Mouse (Mus musculus): ENCODE measurements around the gene Ctnna3.

The Ctnna3 gene

GRCm38 (mm10) chr10:63945534-63945933 lies 515.6 kb downstream of the Ctnna3 start:
- DNase-seq (ENCODE audit: low spot score in 2 of 2): no peak

GRCm38 (mm10) chr10:63947266-63947665 lies 517.4 kb downstream of the Ctnna3 start:
- peak; percentile 40 to 60 for DNase-seq (ENCODE audit: low spot score in 2 of 2)

- DNase-seq (ENCODE audit: low spot score in 2 of 2): no peak
Measured at GRCm38 (mm10) chr10:63950867-63951266, 521.0 kb downstream of the Ctnna3 start.

- no peak for DNase-seq (ENCODE audit: low spot score in 2 of 2)
Measured at GRCm38 (mm10) chr10:63951481-63951880, 521.6 kb downstream of the Ctnna3 start.

GRCm38 (mm10) chr10:63954308-63954930 lies 524.5 kb downstream of the Ctnna3 start:
- DNase-seq (ENCODE audit: low spot score in 2 of 2): no peak

GRCm38 (mm10) chr10:63972300-63972699 lies 542.4 kb downstream of the Ctnna3 start:
- no peak for DNase-seq (ENCODE audit: low spot score in 2 of 2)

GRCm38 (mm10) chr10:63978101-63978500 lies 548.2 kb downstream of the Ctnna3 start:
- DNase-seq (ENCODE audit: low spot score in 2 of 2): no peak

- DNase-seq (ENCODE audit: low spot score in 2 of 2): no peak
Measured at GRCm38 (mm10) chr10:63978535-63978934, 548.6 kb downstream of the Ctnna3 start.

GRCm38 (mm10) chr10:63978969-63979368 lies 549.1 kb downstream of the Ctnna3 start:
- no peak for DNase-seq (ENCODE audit: low spot score in 2 of 2)

- DNase-seq (ENCODE audit: low spot score in 2 of 2): no peak
Measured at GRCm38 (mm10) chr10:63979410-63979809, 549.5 kb downstream of the Ctnna3 start.

GRCm38 (mm10) chr10:63985576-63985975 lies 555.7 kb downstream of the Ctnna3 start:
- DNase-seq (ENCODE audit: low spot score in 2 of 2): no peak

GRCm38 (mm10) chr10:63994251-63994650 lies 564.4 kb downstream of the Ctnna3 start:
- DNase-seq (ENCODE audit: low spot score in 2 of 2): peak in 1 of 2 experiments; percentile 37

GRCm38 (mm10) chr10:64001531-64001930 lies 571.6 kb downstream of the Ctnna3 start:
- no peak for DNase-seq (ENCODE audit: low spot score in 2 of 2)

- DNase-seq (ENCODE audit: low spot score in 2 of 2): no peak
Measured at GRCm38 (mm10) chr10:64001996-64002395, 572.1 kb downstream of the Ctnna3 start.

GRCm38 (mm10) chr10:64020347-64020746 lies 590.4 kb downstream of the Ctnna3 start:
- DNase-seq (ENCODE audit: low spot score in 2 of 2): no peak

- DNase-seq (ENCODE audit: low spot score in 2 of 2): peak; percentile 36 to 42
Measured at GRCm38 (mm10) chr10:64023340-64023739, 593.4 kb downstream of the Ctnna3 start.

GRCm38 (mm10) chr10:64030901-64031300 lies 601.0 kb downstream of the Ctnna3 start:
- DNase-seq (ENCODE audit: low spot score in 2 of 2): no peak

GRCm38 (mm10) chr10:64039760-64040535 lies 610.0 kb downstream of the Ctnna3 start:
- DNase-seq (ENCODE audit: low spot score in 2 of 2): peak; percentile 16 to 51

- peak in 1 of 2 experiments; percentile 16 for DNase-seq (ENCODE audit: low spot score in 2 of 2)
Measured at GRCm38 (mm10) chr10:64041218-64041617, 611.3 kb downstream of the Ctnna3 start.

- DNase-seq (ENCODE audit: low spot score in 2 of 2): no peak
Measured at GRCm38 (mm10) chr10:64041892-64042291, 612.0 kb downstream of the Ctnna3 start.

- peak; percentile 25 to 52 for DNase-seq (ENCODE audit: low spot score in 2 of 2)
Measured at GRCm38 (mm10) chr10:64049151-64049550, 619.3 kb downstream of the Ctnna3 start.

GRCm38 (mm10) chr10:64049946-64050345 lies 620.0 kb downstream of the Ctnna3 start:
- DNase-seq (ENCODE audit: low spot score in 2 of 2): no peak

- no peak for DNase-seq (ENCODE audit: low spot score in 2 of 2)
Measured at GRCm38 (mm10) chr10:64063704-64064103, 633.8 kb downstream of the Ctnna3 start.

Data from left cerebral cortex, adult 9 months (tissue).